Mouse (Mus musculus): ENCODE results near the gene Zfr2. TPM values are rescaled to one million over a fixed set of nuclear protein-coding genes. Genes with fewer than 3 reads are reported as not detected.

Gene Zfr2
- polyA plus RNA-seq (2015; fragmentation: Nextera tagmentation; extraction: Ambion mirVana) = 13.7 and 16.0 TPM in 2 replicates

DNA sequence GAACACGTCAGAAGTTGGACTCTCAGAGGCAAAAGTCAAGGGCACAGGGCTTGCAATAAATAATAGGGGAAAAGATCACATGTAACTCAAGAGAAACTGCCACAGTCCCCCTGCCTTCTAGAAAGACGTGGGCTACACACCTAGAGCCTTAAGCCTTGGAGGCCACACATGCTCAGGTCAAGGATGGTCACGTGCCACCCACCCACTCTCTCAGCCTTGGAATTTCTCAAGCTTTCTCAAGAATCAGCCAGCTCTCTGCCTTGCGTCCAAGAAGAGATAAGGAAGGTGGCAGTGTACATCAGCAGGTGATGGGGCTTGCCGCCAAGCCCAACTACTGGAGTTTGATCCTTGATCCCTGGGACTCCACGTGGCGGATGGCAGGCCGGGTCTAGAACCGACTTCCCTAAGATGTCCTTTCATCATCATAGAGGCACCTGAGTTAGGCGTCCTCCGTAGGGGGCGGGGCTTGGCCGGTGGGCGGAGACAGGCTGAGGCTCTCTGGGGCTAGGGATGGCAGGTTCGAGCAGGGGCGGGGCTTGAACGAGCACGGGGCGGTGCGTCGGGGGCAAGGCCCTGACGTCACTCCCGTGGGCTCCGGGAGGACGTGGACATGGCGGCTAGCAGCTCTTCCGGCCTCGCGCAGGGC, at the start of gene Zfr2:
Gene Zfr2 (plus strand): TSS at position 576 of the 646 bp plus-strand sequence.
- Histone ChIP-seq H3K9ac (peak within 1 kb of the TSS; percentile 77), H3K4me3 (replicated peaks) (peak within 1 kb of the TSS; percentile 78), H3K4me1 (peaks cover 40% of the 10 kb centered on the region), H3K9me3 (replicated peaks) (no peaks in the 10 kb centered on the region), H3K36me3 (no peaks in the 10 kb centered on the region), H3K4me2 (replicated peaks) (peak within 1 kb of the TSS; percentile 59), H3K27ac (replicated peaks) (0 out of 2 replicates have a peak within 1 kb of the TSS, but pooled peaks have one; percentile 41), H3K27me3 (peaks cover 35% of the 10 kb centered on the region)
- WGBS = 8% methylated on average over 29 of the region's 29 CpGs
- peak; percentile 87 for ATAC-seq (ENCODE audit: insufficient number of reproducible peaks, low FRiP score, low TSS enrichment, low read depth)

DNA sequence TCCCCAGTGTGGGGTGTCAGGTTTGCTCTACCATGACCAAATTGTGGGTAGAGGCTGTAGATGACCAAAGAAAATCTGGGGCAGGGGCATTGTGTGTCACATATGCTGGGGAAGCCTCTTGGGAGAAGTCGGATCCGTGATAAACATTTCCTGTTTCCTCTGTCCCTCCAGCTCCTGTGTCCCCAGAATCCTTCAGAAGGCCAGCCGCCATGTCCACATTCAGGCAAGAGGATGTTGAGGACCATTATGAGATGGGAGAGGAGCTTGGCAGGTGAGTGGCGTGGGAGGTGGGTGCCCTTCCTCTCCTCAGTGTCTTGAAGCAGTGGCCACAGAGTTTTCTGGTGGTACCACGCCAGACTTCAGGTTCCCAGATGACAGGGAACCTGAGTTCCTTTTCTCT, 49.1 kb upstream of the Zfr2 start, which contains the start of gene 4930442H23Rik:
Gene 4930442H23Rik (minus strand): TSS at position 45 of the 400 bp plus-strand sequence.
- peak within 1 kb of the TSS; percentile 91 for H3K27ac ChIP-seq (replicated peaks)
- H3K4me1 ChIP-seq = peaks cover 33% of the 10 kb centered on the region
- no peaks in the 10 kb centered on the region for H3K27me3 ChIP-seq
- H3K4me3 ChIP-seq (replicated peaks) = peak within 1 kb of the TSS; percentile 74
- H3K9me3 ChIP-seq (replicated peaks) = no peaks in the 10 kb centered on the region
- H3K9ac ChIP-seq = peak within 1 kb of the TSS; percentile 64
- WGBS = 85% methylated on average over 5 of the region's 5 CpGs
- H3K36me3 ChIP-seq = peaks cover 71% of the 10 kb centered on the region
- ATAC-seq (ENCODE audit: insufficient number of reproducible peaks, low FRiP score, low TSS enrichment, low read depth) = no peak
- peak within 1 kb of the TSS; percentile 62 for H3K4me2 ChIP-seq (replicated peaks)

DNA sequence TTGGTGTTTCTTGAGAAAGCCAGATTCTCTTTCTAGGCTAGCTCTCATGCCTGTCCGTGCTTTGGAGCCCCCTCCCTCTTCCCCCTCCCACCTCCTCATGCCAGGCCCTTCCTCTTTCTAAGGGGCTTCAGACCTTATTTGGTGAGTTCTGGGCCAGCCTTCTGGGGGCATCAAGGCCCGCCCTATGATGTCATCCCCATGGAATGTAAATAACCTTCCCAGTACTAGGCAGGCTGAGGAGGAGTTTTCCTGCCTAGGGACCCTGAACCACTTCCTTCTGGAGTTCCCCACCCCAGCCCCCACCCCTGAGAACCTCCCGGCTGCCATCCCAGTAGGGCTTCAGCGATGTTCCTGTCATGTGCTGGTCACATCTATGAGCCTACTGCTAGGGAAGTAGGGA, 48.2 kb upstream of the Zfr2 start:
- ATAC-seq (ENCODE audit: insufficient number of reproducible peaks, low FRiP score, low TSS enrichment, low read depth) = no peak
- no peak overlapping the region for H3K4me3 ChIP-seq (replicated peaks)
- peaks cover 29% of the 10 kb centered on the region for H3K4me1 ChIP-seq
- peaks cover 64% of the 10 kb centered on the region for H3K36me3 ChIP-seq
- no peaks in the 10 kb centered on the region for H3K9me3 ChIP-seq (replicated peaks)
- H3K9ac ChIP-seq = no peak overlapping the region
- WGBS = 32% methylated on average over 4 of the region's 4 CpGs
- H3K4me2 ChIP-seq (replicated peaks) = no peak overlapping the region
- H3K27me3 ChIP-seq = no peaks in the 10 kb centered on the region
- H3K27ac ChIP-seq (replicated peaks) = peak overlapping the region; percentile 9; the same call in 1 of the 2 replicates

DNA sequence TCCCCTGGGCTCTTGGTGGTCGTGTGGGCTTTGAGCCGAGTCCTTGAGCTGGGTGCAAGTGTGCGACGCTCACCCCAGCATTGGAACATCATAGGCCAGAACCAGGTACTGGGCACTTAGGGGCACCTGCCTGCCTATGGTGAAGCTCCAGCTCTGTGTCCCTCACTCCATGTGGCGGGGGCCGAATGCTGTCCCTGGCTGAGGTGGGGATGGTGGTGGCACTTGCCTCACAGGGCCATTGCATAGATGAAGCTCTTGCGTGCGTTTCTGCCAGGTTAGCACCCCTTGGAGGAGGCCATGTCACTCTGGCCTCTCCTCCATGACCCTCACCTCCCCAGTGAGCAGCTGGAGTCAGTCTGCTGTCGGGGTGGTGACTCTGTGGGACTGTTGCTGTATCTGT, 45.8 kb upstream of the Zfr2 start:
- H3K4me3 ChIP-seq (replicated peaks) = no peak overlapping the region
- peaks cover 54% of the 10 kb centered on the region for H3K36me3 ChIP-seq
- no peak overlapping the region for H3K27ac ChIP-seq (replicated peaks)
- H3K9ac ChIP-seq = no peak overlapping the region
- no peaks in the 10 kb centered on the region for H3K27me3 ChIP-seq
- peaks cover 37% of the 10 kb centered on the region for H3K4me1 ChIP-seq
- ATAC-seq (ENCODE audit: insufficient number of reproducible peaks, low FRiP score, low TSS enrichment, low read depth) = no peak
- H3K4me2 ChIP-seq (replicated peaks) = no peak overlapping the region
- H3K9me3 ChIP-seq (replicated peaks) = no peaks in the 10 kb centered on the region
- WGBS = 89% methylated on average over 9 of the region's 9 CpGs

DNA sequence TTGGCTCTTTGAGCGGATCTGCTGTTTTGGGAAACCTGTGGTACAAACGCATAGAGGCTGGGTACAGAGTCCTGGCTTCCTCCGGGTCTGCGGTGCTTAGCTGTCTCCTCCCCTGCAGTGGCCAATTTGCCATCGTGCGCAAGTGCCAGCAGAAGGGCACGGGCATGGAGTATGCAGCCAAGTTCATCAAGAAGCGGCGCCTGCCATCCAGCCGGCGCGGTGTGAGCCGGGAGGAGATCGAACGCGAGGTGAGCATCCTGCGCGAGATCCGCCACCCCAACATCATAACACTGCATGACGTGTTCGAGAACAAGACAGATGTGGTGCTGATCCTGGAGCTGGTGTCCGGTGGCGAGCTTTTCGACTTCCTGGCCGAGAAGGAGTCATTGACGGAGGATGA, 43.1 kb upstream of the Zfr2 start:
- H3K27me3 ChIP-seq = peaks cover 16% of the 10 kb centered on the region
- H3K9ac ChIP-seq = no peak overlapping the region
- no peak overlapping the region for H3K4me3 ChIP-seq (replicated peaks)
- peaks cover 37% of the 10 kb centered on the region for H3K4me1 ChIP-seq
- no peak overlapping the region for H3K4me2 ChIP-seq (replicated peaks)
- peaks cover 50% of the 10 kb centered on the region for H3K36me3 ChIP-seq
- 79% methylated on average over 26 of the region's 26 CpGs for WGBS
- no peak for ATAC-seq (ENCODE audit: insufficient number of reproducible peaks, low FRiP score, low TSS enrichment, low read depth)
- H3K9me3 ChIP-seq (replicated peaks) = no peaks in the 10 kb centered on the region
- no peak overlapping the region for H3K27ac ChIP-seq (replicated peaks)

DNA sequence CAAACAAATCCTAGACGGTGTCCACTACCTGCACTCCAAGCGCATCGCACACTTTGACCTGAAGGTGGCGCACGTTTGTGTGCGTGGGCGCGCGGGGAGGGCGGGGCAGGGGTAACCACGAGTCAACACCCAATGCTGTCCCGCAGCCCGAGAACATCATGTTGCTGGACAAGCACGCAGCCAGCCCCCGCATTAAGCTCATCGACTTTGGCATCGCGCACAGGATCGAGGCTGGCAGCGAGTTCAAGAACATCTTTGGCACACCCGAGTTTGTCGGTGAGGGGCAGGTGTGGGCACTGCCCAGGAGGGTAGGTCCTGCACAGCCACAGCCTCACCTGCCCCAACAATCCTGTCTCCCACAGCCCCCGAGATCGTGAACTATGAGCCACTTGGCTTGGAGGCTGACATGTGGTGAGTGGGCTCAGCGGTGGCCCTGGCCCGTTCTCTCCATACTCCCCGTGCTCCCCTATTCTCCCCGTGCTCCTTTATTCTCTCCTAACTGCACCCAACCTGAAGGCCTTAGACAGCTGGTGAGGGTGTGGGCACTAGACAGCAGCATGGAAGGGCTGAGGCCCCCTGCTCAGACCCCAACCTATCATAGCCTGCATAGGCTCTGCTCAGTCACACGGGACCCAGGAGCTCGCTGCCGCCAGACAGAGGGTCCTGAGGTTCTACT, 42.6 kb upstream of the Zfr2 start:
- peaks cover 45% of the 10 kb centered on the region for H3K36me3 ChIP-seq
- ATAC-seq (ENCODE audit: insufficient number of reproducible peaks, low FRiP score, low TSS enrichment, low read depth) = no peak
- no peak overlapping the region for H3K27ac ChIP-seq (replicated peaks)
- no peak overlapping the region for H3K9ac ChIP-seq
- H3K4me3 ChIP-seq (replicated peaks) = no peak overlapping the region
- H3K27me3 ChIP-seq = peaks cover 22% of the 10 kb centered on the region
- H3K4me1 ChIP-seq = peaks cover 35% of the 10 kb centered on the region
- 71% methylated on average over 31 of the region's 31 CpGs for WGBS
- no peak overlapping the region for H3K4me2 ChIP-seq (replicated peaks)
- no peaks in the 10 kb centered on the region for H3K9me3 ChIP-seq (replicated peaks)

DNA sequence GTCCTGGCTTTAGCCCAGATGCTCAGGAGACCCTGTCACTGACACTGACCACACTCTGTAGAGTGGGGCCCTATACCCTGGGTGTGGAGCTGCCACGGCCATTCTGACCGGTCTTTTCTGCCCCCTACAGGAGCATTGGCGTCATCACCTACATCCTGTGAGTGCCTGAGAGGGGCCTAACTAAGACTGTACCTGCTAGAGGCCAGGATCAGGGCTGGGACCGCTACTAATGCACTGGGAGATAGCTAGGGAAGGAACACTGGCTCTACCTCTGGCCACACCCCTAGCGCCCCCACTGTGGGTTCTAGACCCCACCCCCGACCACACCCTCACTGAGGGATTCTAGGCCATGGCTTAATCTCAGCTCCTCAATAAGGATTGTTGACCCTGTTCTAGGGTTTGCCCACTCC, 42.0 kb upstream of the Zfr2 start:
- Histone ChIP-seq H3K36me3 (peaks cover 40% of the 10 kb centered on the region), H3K4me1 (peaks cover 35% of the 10 kb centered on the region), H3K27me3 (peaks cover 27% of the 10 kb centered on the region), H3K4me3 (replicated peaks) (no peak overlapping the region), H3K4me2 (replicated peaks) (no peak overlapping the region), H3K27ac (replicated peaks) (peak overlapping the region; percentile 88; the same call in 1 of the 2 replicates), H3K9ac (no peak overlapping the region), H3K9me3 (replicated peaks) (no peaks in the 10 kb centered on the region)
- ATAC-seq (ENCODE audit: insufficient number of reproducible peaks, low FRiP score, low TSS enrichment, low read depth) = no peak
- 65% methylated on average over 6 of the region's 6 CpGs for WGBS

DNA sequence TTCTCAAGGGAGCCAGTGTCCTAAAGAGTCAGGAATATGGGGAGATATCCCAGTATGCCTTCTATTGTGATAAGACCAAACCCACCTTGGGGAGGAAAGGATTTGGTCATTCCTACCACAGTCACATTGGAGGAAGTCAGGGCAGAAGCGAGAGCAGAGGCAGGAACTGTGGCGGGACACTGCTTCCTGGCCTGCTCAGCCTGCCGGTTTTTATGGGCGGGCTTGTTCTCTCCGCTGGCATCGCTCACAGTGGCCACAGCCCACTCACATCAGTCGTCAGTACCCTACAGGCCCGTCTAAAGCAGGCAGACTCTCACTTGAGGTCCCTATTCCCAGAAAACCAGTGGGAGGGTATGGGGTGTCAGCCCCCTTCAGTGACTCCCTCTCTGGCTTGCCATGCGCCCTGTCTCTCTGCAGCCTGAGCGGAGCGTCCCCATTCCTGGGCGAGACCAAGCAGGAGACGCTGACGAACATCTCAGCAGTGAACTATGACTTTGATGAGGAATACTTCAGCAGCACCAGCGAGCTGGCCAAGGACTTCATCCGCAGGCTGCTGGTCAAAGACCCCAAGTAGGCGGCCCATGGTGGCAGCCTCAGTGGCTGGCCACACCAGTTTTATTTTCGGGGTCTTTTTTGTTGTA, 41.5 kb upstream of the Zfr2 start:
- H3K4me3 ChIP-seq (replicated peaks) = no peak overlapping the region
- no peak for ATAC-seq (ENCODE audit: insufficient number of reproducible peaks, low FRiP score, low TSS enrichment, low read depth)

DNA sequence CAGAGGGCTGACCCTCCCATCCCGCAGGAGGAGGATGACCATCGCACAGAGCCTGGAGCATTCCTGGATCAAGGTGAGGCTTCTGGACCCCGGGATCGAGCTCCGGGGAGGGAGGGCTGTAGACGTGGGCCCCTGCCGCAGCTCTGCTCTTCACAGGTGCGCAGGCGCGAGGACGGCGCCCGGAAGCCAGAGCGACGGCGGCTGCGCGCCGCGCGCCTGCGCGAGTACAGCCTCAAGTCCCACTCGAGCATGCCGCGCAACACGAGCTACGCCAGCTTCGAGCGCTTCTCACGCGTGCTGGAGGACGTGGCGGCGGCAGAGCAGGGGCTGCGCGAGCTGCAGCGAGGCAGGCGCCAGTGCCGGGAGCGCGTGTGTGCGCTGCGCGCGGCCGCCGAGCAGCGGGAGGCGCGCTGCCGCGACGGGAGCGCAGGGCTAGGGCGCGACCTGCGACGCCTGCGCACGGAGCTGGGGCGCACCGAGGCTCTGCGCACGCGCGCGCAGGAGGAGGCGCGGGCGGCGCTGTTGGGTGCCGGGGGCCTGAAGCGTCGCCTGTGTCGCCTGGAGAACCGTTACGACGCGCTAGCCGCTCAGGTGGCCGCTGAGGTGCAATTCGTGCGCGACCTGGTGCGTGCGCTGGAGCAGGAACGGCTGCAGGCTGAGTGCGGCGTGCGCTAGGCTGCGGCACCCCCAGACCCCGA, 40.5 kb upstream of the Zfr2 start:
- Histone ChIP-seq H3K36me3 (peaks cover 29% of the 10 kb centered on the region), H3K9ac (peak overlapping the region; percentile 45), H3K4me3 (replicated peaks) (peak overlapping the region; percentile 54), H3K4me2 (replicated peaks) (peak overlapping the region; percentile 97), H3K4me1 (peaks cover 35% of the 10 kb centered on the region), H3K27ac (replicated peaks) (peak overlapping the region; percentile 88), H3K9me3 (replicated peaks) (no peaks in the 10 kb centered on the region), H3K27me3 (peaks cover 40% of the 10 kb centered on the region)
- under 1% methylated on average over 92 of the region's 93 CpGs for WGBS
- ATAC-seq (ENCODE audit: insufficient number of reproducible peaks, low FRiP score, low TSS enrichment, low read depth) = peak; percentile 86

More for the DNA sequence above, 41.5 kb upstream of the Zfr2 start:
- Histone ChIP-seq H3K27me3 (peaks cover 31% of the 10 kb centered on the region), H3K4me2 (replicated peaks) (peak overlapping the region; percentile 97; the same call in 1 of the 2 replicates), H3K4me1 (peaks cover 35% of the 10 kb centered on the region), H3K9ac (no peak overlapping the region), H3K9me3 (replicated peaks) (no peaks in the 10 kb centered on the region), H3K36me3 (peaks cover 37% of the 10 kb centered on the region), H3K27ac (replicated peaks) (peak overlapping the region; percentile 88; the same call in 1 of the 2 replicates)
- 85% methylated on average over 18 of the region's 18 CpGs for WGBS

DNA sequence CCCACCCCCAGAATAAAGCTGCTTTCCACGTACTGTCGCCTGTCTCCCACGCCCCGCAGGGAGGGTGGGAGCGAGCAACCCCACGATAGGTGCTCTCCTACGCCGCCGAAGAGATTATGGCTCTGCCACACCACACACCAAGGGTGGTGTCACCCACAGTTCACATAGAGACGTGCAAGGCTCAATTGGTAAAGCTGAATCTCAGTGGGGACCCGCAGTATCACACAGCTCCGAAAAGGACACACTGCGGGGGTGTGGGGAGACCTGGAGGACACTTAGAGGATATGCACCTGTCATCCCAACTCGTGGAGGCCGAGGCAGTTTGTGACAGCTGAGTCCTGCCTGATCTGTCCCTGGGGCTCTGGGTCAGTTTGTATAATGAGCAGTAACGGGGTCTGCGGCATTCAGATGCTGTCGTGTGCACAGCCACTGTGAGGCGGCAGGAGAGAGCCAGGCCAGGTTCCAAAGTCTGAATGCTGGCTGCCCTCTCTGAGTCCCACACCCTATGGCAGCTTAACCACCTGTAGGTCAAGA, 39.9 kb upstream of the Zfr2 start:
- WGBS = 4% methylated on average over 19 of the region's 19 CpGs
- Histone ChIP-seq H3K4me3 (replicated peaks) (peak overlapping the region; percentile 54), H3K27me3 (peaks cover 41% of the 10 kb centered on the region), H3K9ac (peak overlapping the region; percentile 45), H3K9me3 (replicated peaks) (no peaks in the 10 kb centered on the region), H3K27ac (replicated peaks) (peak overlapping the region; percentile 88), H3K4me1 (peaks cover 35% of the 10 kb centered on the region), H3K4me2 (replicated peaks) (peak overlapping the region; percentile 97), H3K36me3 (peaks cover 23% of the 10 kb centered on the region)
- ATAC-seq (ENCODE audit: insufficient number of reproducible peaks, low FRiP score, low TSS enrichment, low read depth) = no peak

Data from embryonic facial prominence, embryonic 15.5 days (tissue).